Mouse (Mus musculus) liver, embryonic 13.5 days (tissue): ENCODE results near the gene Actb. TPM values are rescaled to one million over a fixed set of nuclear protein-coding genes. Genes with fewer than 3 reads are reported as not detected.
A peak's percentile ranks its signal among the peaks of the same experiment; 100 is the strongest.
"Not testable (repeated sequence)": the region's sequence is repeated elsewhere in the genome, so short reads cannot be mapped to it uniquely, and the experiment has no call there.

Experiments
- ATAC-seq: fragments of 200-750 bp; cut with Nextera tagmentation; 2 replicates; pipeline ENCODE4 v1.8.0; 2017; ENCODE audit warnings: low read depth, mild to moderate bottlenecking, moderate number of reproducible peaks, moderate library complexity
- DNase-seq: peaks from one replicate; pipeline ENCODE4 v3.0.0; 2022
- H3K27ac ChIP-seq: fragments of 300-500 bp; sonication (generic); 2 replicates; pipeline ENCODE4 v1.5.1; 2015; ENCODE audit warnings: moderate library complexity, mild to moderate bottlenecking, inconsistent platforms
- H3K27me3 ChIP-seq: fragments of 300-500 bp; sonication (generic); 2 replicates; pipeline ENCODE4 v1.6.1; 2015; ENCODE audit warnings: mild to moderate bottlenecking, inconsistent platforms
- H3K36me3 ChIP-seq: fragments of 300-500 bp; sonication (generic); 2 replicates; pipeline ENCODE4 v1.6.1; 2015; ENCODE audit warnings: mild to moderate bottlenecking, inconsistent platforms
- H3K4me1 ChIP-seq: fragments of 300-500 bp; sonication (generic); replicated peaks from 2 replicates; pipeline ENCODE4 v1.6.1; 2015; ENCODE audit warnings: inconsistent platforms
- H3K4me2 ChIP-seq: fragments of 300-500 bp; sonication (generic); 2 replicates; pipeline ENCODE4 v1.6.1; 2015; ENCODE audit warnings: inconsistent platforms, mild to moderate bottlenecking, moderate library complexity
- H3K4me3 ChIP-seq: fragments of 300-500 bp; sonication (generic); replicated peaks from 2 replicates; pipeline ENCODE4 v1.5.1; 2015; ENCODE audit warnings: mild to moderate bottlenecking, inconsistent platforms
- H3K9ac ChIP-seq: fragments of 300-500 bp; sonication (generic); 2 replicates; pipeline ENCODE4 v1.6.1; 2015; ENCODE audit warnings: mild to moderate bottlenecking, inconsistent platforms
- H3K9me3 ChIP-seq: fragments of 300-500 bp; sonication (generic); replicated peaks from 2 replicates; pipeline ENCODE4 v1.6.1; 2016; ENCODE audit warnings: inconsistent platforms
- WGBS: fragments of 180-500 bp; shearing (Covaris S2); methylation state at CpG from one replicate; pipeline ENCODE4 v1.1.7; 2015; ENCODE audit not compliant: insufficient replicate concordance; 5-methylcytosine and 5-hydroxymethylcytosine counted together
- polyA plus RNA-seq: library from polyadenylated mRNA; unstranded; fragments of >200 nt; fragmentation: Nextera tagmentation; extraction: Ambion mirVana; gene quantifications from 2 replicates; pipeline ENCODE4 v1.2.1, GENCODE M21; 2015

Actb gene
- polyA plus RNA-seq, 1 experiment from 2014 or later, result 8,250 TPM

DNA sequence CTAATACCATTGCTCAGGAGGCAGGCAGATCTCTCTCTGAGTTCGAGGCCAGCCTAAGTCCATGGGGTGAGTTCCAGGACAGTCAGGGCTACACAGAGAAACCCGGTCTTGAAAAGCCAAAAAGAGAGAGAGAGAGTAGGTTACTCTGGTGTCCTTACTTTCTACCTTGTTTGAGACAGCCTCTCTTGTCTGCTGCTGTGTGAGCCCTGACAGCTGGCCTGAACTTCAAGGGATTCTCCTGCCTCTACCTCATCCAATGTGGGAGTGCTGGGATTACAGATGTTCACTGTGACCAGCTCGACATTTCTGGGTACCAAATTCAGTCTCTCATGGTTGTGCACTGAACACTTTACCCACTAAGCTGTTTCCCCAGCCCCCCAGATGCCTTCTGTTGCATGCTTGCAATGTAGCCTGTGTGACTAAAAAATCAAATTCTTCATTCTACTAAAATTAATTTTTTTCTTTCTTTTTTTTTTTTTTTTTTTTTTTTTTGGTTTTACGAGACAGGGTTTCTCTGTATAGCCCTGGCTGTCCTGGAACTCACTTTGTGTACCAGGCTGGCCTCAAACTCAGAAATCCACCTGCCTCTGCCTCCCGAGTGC is 6.5 kb downstream of the Actb start:
- no peak for ATAC-seq
- H3K27ac ChIP-seq, result 0 out of 2 replicates have a peak overlapping the region, but pooled peaks have one; percentile 18
- no peaks in the 10 kb centered on the region for H3K27me3 ChIP-seq
- H3K36me3 ChIP-seq, result peaks cover 63% of the 10 kb centered on the region
- peaks cover 55% of the 10 kb centered on the region for H3K4me1 ChIP-seq
- no peak overlapping the region for H3K4me2 ChIP-seq
- 73% methylated on average over 5 of the region's 5 CpGs for WGBS
- DNase-seq, result no peak
- no peak overlapping the region for H3K9ac ChIP-seq
- H3K9me3 ChIP-seq, result no peaks in the 10 kb centered on the region
- H3K4me3 ChIP-seq, result no peak overlapping the region

DNA sequence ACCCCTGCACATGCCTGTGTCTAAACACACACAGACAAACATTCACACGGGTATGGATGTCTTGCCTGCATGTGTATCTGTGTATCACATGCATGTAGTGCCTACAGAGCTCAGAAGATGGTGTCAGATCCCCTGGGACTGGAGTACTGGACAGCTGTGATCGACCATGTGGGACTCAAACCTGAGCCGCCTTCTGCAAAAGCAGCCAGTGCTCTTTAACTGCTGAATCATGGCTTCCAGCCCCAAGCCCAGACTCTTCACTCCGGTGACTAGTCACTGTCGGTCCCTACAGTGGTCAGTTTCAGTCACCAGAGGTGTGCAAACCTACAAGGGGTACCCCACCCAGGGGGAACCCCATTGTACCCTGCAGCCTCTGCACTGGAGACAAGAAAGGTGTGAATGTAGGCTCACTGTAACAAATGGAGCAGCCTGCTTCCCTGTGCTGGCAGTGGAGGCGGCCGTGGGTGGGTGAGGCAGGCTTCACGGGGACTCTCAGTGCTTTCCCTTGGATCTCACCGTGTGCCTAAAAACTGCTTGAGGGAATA is 7.4 kb downstream of the Actb start:
- H3K9me3 ChIP-seq, result no peaks in the 10 kb centered on the region
- no peak for DNase-seq
- 76% methylated on average over 9 of the region's 9 CpGs for WGBS
- H3K36me3 ChIP-seq, result peaks cover 54% of the 10 kb centered on the region
- peaks cover 54% of the 10 kb centered on the region for H3K4me1 ChIP-seq
- ATAC-seq, result no peak
- no peaks in the 10 kb centered on the region for H3K27me3 ChIP-seq
- peak overlapping the region; percentile 11; the same call in 1 of the 2 replicates for H3K27ac ChIP-seq
- H3K9ac ChIP-seq, result no peak overlapping the region
- no peak overlapping the region for H3K4me2 ChIP-seq
- H3K4me3 ChIP-seq, result no peak overlapping the region

GRCm38 (mm10) chr5:142898316-142898715 is 8.2 kb downstream of the Actb start:
- Histone ChIP-seq H3K36me3 (peaks cover 46% of the 10 kb centered on the region), H3K4me3 (no peak overlapping the region), H3K9ac (no peak overlapping the region), H3K4me1 (peaks cover 54% of the 10 kb centered on the region), H3K9me3 (no peaks in the 10 kb centered on the region), H3K27me3 (no peaks in the 10 kb centered on the region), H3K27ac (no peak overlapping the region), H3K4me2 (no peak overlapping the region)
- DNase-seq (no peak), ATAC-seq (no peak)
- 79% methylated on average over 4 of the region's 4 CpGs for WGBS

DNA sequence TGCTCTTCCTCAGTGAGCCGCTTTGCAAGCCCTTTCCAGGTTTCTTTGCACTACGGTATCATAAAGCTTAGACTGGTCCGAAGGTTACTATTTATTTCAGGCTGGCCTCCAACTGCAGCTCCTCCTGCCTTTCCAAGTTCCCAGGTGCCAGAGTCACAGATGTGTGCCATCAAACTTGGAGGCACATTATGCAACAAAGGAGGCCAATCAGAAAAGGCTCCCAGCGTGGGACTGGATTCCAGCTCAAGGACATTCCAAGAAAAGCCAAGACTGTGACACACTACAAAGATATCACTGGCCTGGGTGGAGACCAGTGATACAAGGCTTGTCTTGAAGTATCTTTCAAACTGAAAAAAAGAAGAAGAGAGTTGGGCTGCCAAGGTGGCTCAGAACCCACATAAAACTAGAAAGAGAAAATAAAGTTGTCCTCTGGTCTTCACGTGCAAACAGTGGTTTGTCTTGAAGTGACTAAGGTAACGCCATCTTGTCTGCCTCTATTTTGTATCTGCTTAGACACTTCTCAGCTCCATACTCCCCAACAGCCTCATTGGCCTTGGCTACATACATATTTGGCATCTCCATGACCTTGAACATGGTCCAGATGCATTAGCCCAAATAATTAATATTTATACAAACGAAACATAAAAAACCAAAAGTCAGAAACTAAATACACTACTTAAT is 8.8 kb downstream of the Actb start:
- no peaks in the 10 kb centered on the region for H3K9me3 ChIP-seq
- no peak overlapping the region for H3K4me2 ChIP-seq
- H3K27ac ChIP-seq, result no peak overlapping the region
- DNase-seq (no peak), ATAC-seq (no peak)
- H3K27me3 ChIP-seq, result no peaks in the 10 kb centered on the region
- WGBS, result 80% methylated on average over 7 of the region's 7 CpGs
- H3K36me3 ChIP-seq, result peaks cover 40% of the 10 kb centered on the region
- H3K4me3 ChIP-seq, result no peak overlapping the region
- no peak overlapping the region for H3K9ac ChIP-seq
- H3K4me1 ChIP-seq, result peaks cover 49% of the 10 kb centered on the region

DNA sequence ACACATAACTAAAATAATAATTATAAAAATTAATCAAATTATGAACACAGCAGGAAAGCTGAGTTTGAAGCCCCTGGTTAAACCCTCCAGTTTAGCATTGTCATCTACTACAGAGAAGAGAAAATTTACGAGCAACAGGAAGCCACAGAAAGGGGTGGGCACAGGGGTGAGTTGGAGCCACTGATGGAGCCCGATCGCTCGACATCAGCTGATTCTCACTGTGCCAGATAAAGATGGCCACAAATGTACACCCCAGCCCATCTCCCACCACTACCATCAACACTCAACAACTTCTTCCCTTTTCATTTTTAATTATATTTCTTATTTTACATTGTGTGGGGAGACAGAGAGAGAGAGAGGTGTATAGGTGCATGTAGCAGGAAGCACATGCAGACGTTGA is 9.8 kb downstream of the Actb start:
- no peaks in the 10 kb centered on the region for H3K27me3 ChIP-seq
- WGBS, result 20% methylated on average over 5 of the region's 5 CpGs
- no peak overlapping the region for H3K4me3 ChIP-seq
- H3K27ac ChIP-seq, result peak overlapping the region; percentile 79; the same call in 1 of the 2 replicates
- H3K4me1 ChIP-seq, result peaks cover 41% of the 10 kb centered on the region
- ATAC-seq (no peak), DNase-seq (no peak)
- H3K9ac ChIP-seq, result 0 out of 2 replicates have a peak overlapping the region, but pooled peaks have one; percentile 28
- H3K36me3 ChIP-seq, result peaks cover 30% of the 10 kb centered on the region
- 0 out of 2 replicates have a peak overlapping the region, but pooled peaks have one; percentile 89 for H3K4me2 ChIP-seq
- no peaks in the 10 kb centered on the region for H3K9me3 ChIP-seq

DNA sequence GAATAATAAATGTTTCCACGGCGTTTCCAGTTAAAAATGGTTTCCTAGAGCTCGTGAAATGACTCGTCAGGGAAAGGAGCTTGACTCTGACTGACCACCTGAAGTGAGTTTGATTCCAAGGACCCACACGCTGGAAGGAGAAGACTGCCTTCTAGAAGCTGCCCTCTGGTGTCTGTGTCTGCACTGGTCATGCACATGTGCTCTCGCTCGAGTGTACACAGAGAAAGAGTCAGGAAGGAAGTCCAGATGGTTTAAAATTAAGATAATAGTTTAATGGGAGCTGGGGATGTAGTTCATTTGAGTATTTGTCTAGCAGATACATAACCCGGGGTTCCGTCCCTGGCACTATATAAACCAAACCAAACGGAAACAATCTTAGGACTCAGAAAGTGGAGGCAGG is 10.4 kb downstream of the Actb start:
- Histone ChIP-seq H3K4me1 (peaks cover 41% of the 10 kb centered on the region), H3K27ac (peak overlapping the region; percentile 79), H3K4me3 (peak overlapping the region; percentile 78), H3K9ac (peak overlapping the region; percentile 84; the same call in 1 of the 2 replicates), H3K27me3 (no peaks in the 10 kb centered on the region), H3K9me3 (no peaks in the 10 kb centered on the region), H3K36me3 (peaks cover 24% of the 10 kb centered on the region), H3K4me2 (peak overlapping the region; percentile 89)
- DNase-seq, result no peak
- 51% methylated on average over 10 of the region's 10 CpGs for WGBS
- ATAC-seq, result no peak

- DNase-seq (peak; percentile 88), ATAC-seq (peak; percentile 92)
- no peaks in the 10 kb centered on the region for H3K27me3 ChIP-seq
- under 1% methylated on average over 40 of the region's 40 CpGs for WGBS
- peak within 1 kb of the TSS; percentile 79 for H3K27ac ChIP-seq
- H3K9me3 ChIP-seq, result no peaks in the 10 kb centered on the region
- peak within 1 kb of the TSS; percentile 84 for H3K9ac ChIP-seq
- peak within 1 kb of the TSS; percentile 78 for H3K4me3 ChIP-seq
- peaks cover 41% of the 10 kb centered on the region for H3K4me1 ChIP-seq
- H3K36me3 ChIP-seq, result peaks cover 13% of the 10 kb centered on the region
- H3K4me2 ChIP-seq, result peak within 1 kb of the TSS; percentile 89
These were observed 11.5 kb downstream of the Actb start, which contains the start of gene Fbxl18 for GRCm38 (mm10) chr5:142894918-142895613. Fbxl18 (minus strand) TSS chr5:142895421.

- H3K9me3 ChIP-seq, result no peaks in the 10 kb centered on the region
These were observed 15.2 kb downstream of the Actb start for GRCm38 (mm10) chr5:142891396-142891795.

DNA sequence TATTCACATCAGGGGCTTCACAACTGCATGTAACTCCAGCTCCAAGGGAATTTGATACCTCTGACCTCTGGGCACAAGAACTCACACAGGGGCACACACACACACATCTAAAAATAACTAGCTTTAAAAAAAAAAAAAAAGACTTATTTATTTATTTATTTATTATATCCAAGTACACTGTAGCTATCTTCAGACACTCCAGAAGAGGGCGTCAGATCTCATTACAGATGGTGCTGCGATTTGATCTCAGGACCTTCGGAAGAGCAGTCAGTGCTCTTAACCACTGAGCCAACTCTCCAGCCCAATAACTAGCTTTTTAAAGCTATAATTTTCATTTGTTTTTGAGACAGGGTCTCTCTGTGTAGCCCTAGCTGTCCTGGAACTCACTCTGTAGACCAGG is 19.0 kb downstream of the Actb start:
- H3K36me3 ChIP-seq, result peaks cover 35% of the 10 kb centered on the region
- H3K4me1 ChIP-seq, H3K27ac ChIP-seq, ATAC-seq, H3K4me3 ChIP-seq, H3K4me2 ChIP-seq, H3K9ac ChIP-seq, H3K9me3 ChIP-seq, H3K27me3 ChIP-seq, DNase-seq: not testable (repeated sequence)
- WGBS, result 78% methylated on average over 3 of the region's 3 CpGs

More at GRCm38 (mm10) chr5:142891396-142891795, 15.2 kb downstream of the Actb start:
- Histone ChIP-seq H3K4me3 (no peak overlapping the region), H3K27me3 (no peaks in the 10 kb centered on the region), H3K27ac (no peak overlapping the region), H3K36me3 (peaks cover 8% of the 10 kb centered on the region), H3K4me1 (peaks cover 24% of the 10 kb centered on the region), H3K9ac (no peak overlapping the region), H3K4me2 (no peak overlapping the region)
- no peak for ATAC-seq
- no peak for DNase-seq
- WGBS, result 74% methylated on average over 6 of the region's 6 CpGs

DNA sequence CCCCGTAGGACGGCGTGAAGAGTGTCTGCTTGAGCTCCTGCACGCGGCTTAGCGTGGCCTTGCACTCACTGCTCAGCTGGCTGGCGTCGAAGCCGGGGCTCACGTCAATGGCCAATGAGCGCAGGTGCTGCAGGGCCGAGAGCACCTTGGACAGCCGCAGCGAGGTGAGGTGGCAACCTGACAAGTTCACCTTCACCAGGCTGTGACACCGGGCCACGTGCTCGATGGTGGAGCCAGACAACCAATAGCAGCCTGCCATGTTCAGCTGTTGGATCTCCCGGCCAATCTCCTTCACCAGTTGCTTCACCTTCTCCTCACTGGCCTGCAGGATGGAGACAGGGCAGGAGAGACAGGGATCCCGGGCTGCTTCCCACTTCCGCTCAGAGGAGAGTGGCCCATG is 19.8 kb downstream of the Actb start:
- DNase-seq (no peak), ATAC-seq (no peak)
- WGBS, result 90% methylated on average over 20 of the region's 20 CpGs
- Histone ChIP-seq H3K27ac (no peak overlapping the region), H3K9me3 (no peaks in the 10 kb centered on the region), H3K27me3 (no peaks in the 10 kb centered on the region), H3K4me3 (no peak overlapping the region), H3K4me2 (no peak overlapping the region), H3K9ac (no peak overlapping the region), H3K4me1 (peaks cover 3% of the 10 kb centered on the region), H3K36me3 (peaks cover 39% of the 10 kb centered on the region)

DNA sequence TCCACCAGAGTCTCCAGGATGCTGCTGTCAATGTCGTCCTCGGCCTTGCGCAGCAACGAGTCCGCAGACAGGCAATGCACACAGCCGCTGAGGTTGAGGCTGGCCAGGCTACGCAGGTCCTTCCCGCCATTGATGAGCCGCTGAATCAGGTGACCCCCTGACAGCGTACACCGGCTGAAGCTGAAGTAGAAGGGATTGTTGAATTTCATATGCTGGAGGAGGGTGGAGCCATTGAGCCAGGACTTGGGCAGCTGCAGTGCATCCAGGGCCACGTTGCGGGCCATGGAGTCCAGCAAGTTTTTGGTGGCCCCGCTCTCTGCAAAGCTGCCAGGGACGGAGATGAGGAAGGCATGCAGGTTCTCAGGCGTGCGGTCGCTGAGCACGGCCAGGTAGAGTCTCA is 20.4 kb downstream of the Actb start:
- Histone ChIP-seq H3K4me2 (no peak overlapping the region), H3K36me3 (peaks cover 40% of the 10 kb centered on the region), H3K9ac (no peak overlapping the region), H3K9me3 (no peaks in the 10 kb centered on the region), H3K27me3 (no peaks in the 10 kb centered on the region), H3K27ac (no peak overlapping the region), H3K4me1 (peaks cover 9% of the 10 kb centered on the region), H3K4me3 (no peak overlapping the region)
- ATAC-seq (no peak), DNase-seq (no peak)
- WGBS, result 89% methylated on average over 19 of the region's 19 CpGs
